Mouse (Mus musculus): ENCODE measurements around the gene Trmt10c. TPM values are rescaled to one million over a fixed set of nuclear protein-coding genes. Genes with fewer than 3 reads are reported as not detected.
"Not testable (repeated sequence)": the region's sequence is repeated elsewhere in the genome, so short reads cannot be mapped to it uniquely, and the experiment has no call there.

Trmt10c gene
- total RNA-seq (2014; fragmentation: Nextera tagmentation): 33.1 and 34.0 TPM in 2 replicates
- total RNA-seq (2017): 58.8 and 78.1 TPM in 2 replicates

GRCm38 (mm10) chr16:56037138-56038010, at the start of gene Trmt10c:
TSS of gene Trmt10c (minus strand) at chr16:56037819.
- peak; percentile 99 for ATAC-seq (replicated peaks; ENCODE audit: low FRiP score, low TSS enrichment, poor library complexity, severe bottlenecking)

GRCm38 (mm10) chr16:56086336-56086735, 48.7 kb upstream of the Trmt10c start:
- ATAC-seq (replicated peaks; ENCODE audit: low FRiP score, low TSS enrichment, poor library complexity, severe bottlenecking): no peak

- ATAC-seq (replicated peaks; ENCODE audit: low FRiP score, low TSS enrichment, poor library complexity, severe bottlenecking): no peak
These were observed 44.1 kb upstream of the Trmt10c start for GRCm38 (mm10) chr16:56081691-56082090.

- ATAC-seq (replicated peaks; ENCODE audit: low FRiP score, low TSS enrichment, poor library complexity, severe bottlenecking): no peak
These were observed 41.8 kb upstream of the Trmt10c start for GRCm38 (mm10) chr16:56079419-56079818.

- ATAC-seq (replicated peaks; ENCODE audit: low FRiP score, low TSS enrichment, poor library complexity, severe bottlenecking): no peak
These were observed 38.7 kb upstream of the Trmt10c start for GRCm38 (mm10) chr16:56076121-56076869.

GRCm38 (mm10) chr16:56075222-56076111, 37.8 kb upstream of the Trmt10c start:
- ATAC-seq (replicated peaks; ENCODE audit: low FRiP score, low TSS enrichment, poor library complexity, severe bottlenecking): peak; percentile 62

- no peak for ATAC-seq (replicated peaks; ENCODE audit: low FRiP score, low TSS enrichment, poor library complexity, severe bottlenecking)
These were observed 36.9 kb upstream of the Trmt10c start for GRCm38 (mm10) chr16:56074565-56074964.

GRCm38 (mm10) chr16:56074122-56074521, 36.5 kb upstream of the Trmt10c start:
- ATAC-seq (replicated peaks; ENCODE audit: low FRiP score, low TSS enrichment, poor library complexity, severe bottlenecking): no peak

- ATAC-seq (replicated peaks; ENCODE audit: low FRiP score, low TSS enrichment, poor library complexity, severe bottlenecking): not testable (repeated sequence)
These were observed 35.5 kb upstream of the Trmt10c start for GRCm38 (mm10) chr16:56073150-56073549.

GRCm38 (mm10) chr16:56072533-56072932, 34.9 kb upstream of the Trmt10c start:
- ATAC-seq (replicated peaks; ENCODE audit: low FRiP score, low TSS enrichment, poor library complexity, severe bottlenecking): no peak

GRCm38 (mm10) chr16:56071317-56072232, 34.0 kb upstream of the Trmt10c start:
- ATAC-seq (replicated peaks; ENCODE audit: low FRiP score, low TSS enrichment, poor library complexity, severe bottlenecking): peak; percentile 81

- ATAC-seq (replicated peaks; ENCODE audit: low FRiP score, low TSS enrichment, poor library complexity, severe bottlenecking): no peak
These were observed 31.0 kb upstream of the Trmt10c start for GRCm38 (mm10) chr16:56068523-56069070.

- no peak for ATAC-seq (replicated peaks; ENCODE audit: low FRiP score, low TSS enrichment, poor library complexity, severe bottlenecking)
These were observed 28.5 kb upstream of the Trmt10c start for GRCm38 (mm10) chr16:56066113-56066512.

GRCm38 (mm10) chr16:56064334-56064990, 26.8 kb upstream of the Trmt10c start:
- ATAC-seq (replicated peaks; ENCODE audit: low FRiP score, low TSS enrichment, poor library complexity, severe bottlenecking): peak; percentile 90

- no peak for ATAC-seq (replicated peaks; ENCODE audit: low FRiP score, low TSS enrichment, poor library complexity, severe bottlenecking)
These were observed 25.4 kb upstream of the Trmt10c start for GRCm38 (mm10) chr16:56062981-56063380.

GRCm38 (mm10) chr16:56061995-56062594, 24.5 kb upstream of the Trmt10c start:
- ATAC-seq (replicated peaks; ENCODE audit: low FRiP score, low TSS enrichment, poor library complexity, severe bottlenecking): no peak

- ATAC-seq (replicated peaks; ENCODE audit: low FRiP score, low TSS enrichment, poor library complexity, severe bottlenecking): no peak
These were observed 20.5 kb upstream of the Trmt10c start for GRCm38 (mm10) chr16:56058151-56058550.
